Mouse (Mus musculus) lung, adult 18-20 months (tissue): ENCODE measurements around the gene Upp2.

Experiments
- DNase-seq, 2 experiments: peaks; one replicate each; pipeline ENCODE4 v3.0.0; 2022; ENCODE audit warnings: mixed read lengths in 2 of 2

Upp2 gene

DNA sequence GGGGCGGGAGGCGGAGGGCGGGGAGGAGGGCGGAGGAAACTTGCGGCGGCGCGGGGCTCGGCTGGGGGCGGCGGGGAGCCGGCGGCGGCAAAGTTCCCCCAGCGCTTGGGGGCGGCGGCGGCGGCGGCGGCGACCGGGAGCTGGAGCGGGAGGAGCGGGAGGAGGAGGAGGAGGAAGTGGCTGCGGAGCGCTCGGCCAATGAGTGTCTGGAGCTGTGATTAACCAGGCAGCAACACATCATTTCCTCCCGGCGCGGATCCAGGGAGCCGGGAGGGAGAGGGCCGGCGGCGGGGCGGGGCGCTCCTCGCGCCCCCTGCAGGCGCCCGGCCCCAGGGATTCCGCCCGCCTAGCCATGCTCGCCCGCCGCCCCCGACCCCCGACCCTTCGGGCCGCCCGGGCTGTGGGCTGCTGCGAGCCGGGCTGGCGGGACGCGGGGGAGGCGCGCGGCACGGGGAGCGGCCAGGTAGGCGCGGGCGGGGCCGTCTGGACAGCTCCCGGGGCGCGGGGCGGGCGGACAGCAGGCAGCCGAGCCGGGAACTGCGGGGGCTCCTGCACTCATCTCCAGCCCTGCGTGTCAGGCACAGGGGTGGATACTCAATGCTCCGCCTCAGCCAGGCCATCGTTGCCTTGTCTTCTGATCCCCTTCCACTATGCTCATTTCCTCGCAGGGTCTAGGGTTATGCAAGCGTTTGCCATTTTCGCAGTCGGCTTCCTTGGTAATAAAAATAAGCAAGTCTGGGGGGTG lies at the start of gene Upp2, which contains the start of gene Acvr1:
Upp2 (plus strand) TSS at position 233 of the 745 bp plus-strand sequence.
Acvr1 (minus strand) TSS at position 92 of the 745 bp plus-strand sequence.
- peak; percentile 92 to 93 for DNase-seq

DNA sequence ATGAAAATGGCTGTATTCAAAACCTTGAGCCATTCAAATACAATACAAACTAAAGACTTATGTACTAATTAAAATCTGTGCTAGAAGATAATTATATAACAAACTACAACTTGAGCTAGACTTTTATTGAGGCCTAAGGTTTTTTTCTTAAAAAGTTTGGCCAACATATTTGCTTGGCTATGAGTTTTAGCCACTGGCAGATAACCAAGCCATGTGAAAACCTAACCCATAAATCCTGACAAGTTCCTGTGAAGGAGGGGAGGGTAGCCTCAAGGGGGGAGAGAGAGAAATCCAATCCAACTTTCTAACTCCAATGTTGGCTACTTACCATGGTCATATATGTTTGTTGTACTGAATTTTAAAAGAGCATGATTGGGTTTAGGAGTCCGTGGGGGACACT lies 48.6 kb upstream of the Upp2 start:
- DNase-seq, result no peak

DNA sequence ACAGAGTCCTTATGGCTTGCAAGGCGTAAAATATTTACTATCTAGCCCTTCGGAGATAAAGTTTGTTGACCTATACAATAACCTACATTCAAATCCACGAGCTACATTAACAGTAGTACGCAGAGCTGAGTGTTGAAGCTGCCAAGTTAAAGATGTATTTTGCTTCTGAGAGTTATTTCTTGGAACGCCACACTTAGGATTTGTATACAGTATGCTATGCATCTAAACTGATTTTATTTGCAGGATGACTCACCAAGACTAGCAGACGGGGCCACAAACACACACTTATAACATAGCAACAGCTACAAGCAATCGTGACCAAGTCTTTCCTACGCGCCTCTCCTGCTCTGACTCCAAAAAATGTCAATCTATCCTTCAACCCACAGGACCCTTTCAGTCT lies 46.4 kb upstream of the Upp2 start:
- DNase-seq, result no peak

DNA sequence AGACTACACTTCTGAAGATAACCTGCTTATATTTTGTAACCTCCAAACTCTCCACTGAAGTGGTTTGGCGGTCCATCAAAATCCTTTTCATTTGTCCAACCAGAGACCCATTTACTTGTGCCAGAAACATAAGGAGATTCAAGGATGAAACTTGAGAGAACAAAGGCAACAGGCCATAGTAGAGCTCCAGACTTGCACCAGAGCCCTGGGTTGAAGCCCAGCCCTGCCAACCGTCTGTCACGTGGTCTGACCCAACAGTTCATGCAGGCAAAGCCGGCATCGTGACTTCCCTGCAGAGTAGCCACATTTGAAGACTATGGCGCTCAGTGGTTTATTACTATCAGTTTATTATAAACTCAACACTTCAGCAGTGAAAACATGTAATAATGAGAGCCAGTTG lies 45.5 kb upstream of the Upp2 start:
- DNase-seq, result peak in 1 of 2 experiments; percentile 38

- no peak for DNase-seq
Measured at GRCm38 (mm10) chr2:58523097-58523496, 44.0 kb upstream of the Upp2 start.

- no peak for DNase-seq
Measured at GRCm38 (mm10) chr2:58523894-58524293, 43.2 kb upstream of the Upp2 start.

GRCm38 (mm10) chr2:58524356-58524755 lies 42.7 kb upstream of the Upp2 start:
- no peak for DNase-seq

DNA sequence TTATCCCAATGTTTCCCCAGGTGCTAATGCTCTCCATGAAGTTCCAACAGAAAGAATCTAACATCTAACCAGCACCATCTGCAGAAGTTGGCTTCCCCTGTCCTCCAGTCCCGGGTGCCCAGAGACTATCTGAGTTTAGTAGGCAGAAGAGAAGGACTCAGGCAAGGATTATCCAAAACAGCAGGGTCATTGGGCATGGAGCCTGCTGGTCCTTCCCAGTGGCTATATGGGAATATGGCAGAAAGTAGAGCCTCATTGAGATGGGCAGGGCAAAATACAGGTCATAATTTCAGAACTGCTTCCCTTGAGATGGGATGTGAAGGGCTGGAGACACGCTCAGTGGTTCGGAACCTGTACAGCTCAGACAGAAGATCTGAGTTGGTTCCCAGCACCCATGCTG lies 39.3 kb upstream of the Upp2 start:
- no peak for DNase-seq

DNA sequence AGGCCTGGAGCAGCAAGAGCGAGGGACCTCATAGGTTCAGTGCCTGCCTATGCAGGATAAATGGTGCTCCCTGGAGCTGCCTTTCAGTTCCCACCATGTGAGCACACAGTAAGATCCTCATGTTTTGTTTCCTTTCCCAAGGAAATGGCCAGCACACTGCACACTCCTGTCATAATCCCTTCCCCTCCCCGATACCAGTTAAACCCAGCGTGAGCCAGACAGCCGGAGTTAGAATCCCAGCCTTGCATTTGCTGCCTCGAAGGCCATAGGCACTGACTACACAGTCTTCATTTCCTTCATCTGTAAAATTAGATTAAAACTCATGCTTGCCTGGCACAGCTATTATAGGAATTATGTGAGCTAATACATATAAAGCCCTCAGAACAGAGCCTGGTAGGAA lies 37.7 kb upstream of the Upp2 start:
- no peak for DNase-seq

DNA sequence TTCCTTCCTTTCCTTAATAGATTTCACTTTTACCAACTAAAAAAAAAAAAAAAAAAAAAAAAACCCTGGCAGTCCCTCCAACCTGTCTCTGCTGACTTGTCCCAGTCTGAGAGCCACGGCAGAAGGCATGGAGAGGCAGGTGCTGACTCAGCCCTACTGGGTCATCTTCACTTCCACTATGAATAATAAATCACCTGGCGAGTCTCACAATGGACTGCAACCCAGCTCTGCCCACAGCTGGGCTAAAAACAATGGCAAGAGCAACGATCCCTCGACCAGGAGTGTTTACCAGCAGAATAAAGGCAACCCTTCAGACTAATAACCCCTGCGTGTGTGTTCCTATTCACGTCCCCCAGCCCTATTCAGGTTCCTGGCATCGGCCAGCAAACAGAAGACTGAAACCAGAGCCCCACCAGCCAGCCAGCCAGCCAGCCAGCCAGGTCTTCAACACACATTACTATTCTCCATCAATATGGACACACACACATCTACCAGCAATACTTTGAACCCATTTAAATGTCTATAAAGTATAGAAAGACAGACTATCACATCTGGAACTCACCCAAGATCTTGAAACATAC lies 37.1 kb upstream of the Upp2 start:
- no peak for DNase-seq

- DNase-seq, result no peak
Measured at GRCm38 (mm10) chr2:58530521-58530920, 36.6 kb upstream of the Upp2 start.

DNA sequence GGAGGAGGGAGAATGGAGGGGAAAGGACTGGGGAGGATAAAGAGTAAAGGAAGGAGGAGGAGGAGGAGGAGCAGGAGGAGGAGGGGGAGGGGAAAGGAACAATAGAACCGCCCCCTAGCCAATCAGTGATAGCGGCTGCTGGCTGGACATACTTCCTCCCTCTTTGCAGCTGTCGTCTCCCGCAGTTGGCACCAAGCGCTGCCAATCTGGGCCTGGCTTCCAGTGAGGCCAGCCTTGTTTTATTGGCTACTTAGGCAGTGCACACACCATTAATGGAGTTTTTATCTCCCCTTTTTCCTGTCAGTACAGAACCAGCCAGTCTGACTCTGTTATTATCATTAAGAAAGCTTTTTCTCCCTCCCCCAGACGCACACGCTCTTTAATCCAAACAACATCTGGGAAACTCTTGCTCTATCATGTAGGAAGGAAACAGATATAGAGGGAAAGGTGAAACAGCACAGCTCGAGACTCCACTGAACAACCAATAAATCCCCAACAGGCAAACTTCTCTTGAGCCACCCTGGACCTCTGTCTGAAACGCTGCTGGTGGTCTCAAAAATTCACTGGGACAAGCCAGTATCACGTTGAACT lies 34.7 kb upstream of the Upp2 start:
- DNase-seq, result peak; percentile 83 to 88

- no peak for DNase-seq
Measured at GRCm38 (mm10) chr2:58533521-58534001, 33.5 kb upstream of the Upp2 start.

DNA sequence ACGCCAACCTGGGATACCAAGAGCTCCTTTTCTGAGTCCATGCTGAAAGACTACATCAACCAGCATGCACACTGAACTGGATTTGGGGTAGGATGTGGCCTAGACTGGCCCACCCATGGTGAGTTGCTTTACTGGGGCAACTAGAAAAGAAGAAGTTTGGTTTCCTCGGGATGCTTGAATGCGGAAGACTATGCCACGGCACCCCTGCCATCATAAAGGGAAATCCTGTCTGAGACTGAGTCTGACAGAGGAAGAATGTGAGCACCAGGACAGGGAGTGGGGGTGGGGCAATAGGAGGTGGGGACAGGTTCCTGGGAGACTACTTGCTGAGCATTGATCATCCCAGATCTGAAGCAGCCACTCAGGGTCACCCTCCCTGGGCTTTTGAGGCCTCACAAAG lies 32.7 kb upstream of the Upp2 start:
- DNase-seq, result no peak

- DNase-seq, result no peak
Measured at GRCm38 (mm10) chr2:58535233-58535632, 31.9 kb upstream of the Upp2 start.

DNA sequence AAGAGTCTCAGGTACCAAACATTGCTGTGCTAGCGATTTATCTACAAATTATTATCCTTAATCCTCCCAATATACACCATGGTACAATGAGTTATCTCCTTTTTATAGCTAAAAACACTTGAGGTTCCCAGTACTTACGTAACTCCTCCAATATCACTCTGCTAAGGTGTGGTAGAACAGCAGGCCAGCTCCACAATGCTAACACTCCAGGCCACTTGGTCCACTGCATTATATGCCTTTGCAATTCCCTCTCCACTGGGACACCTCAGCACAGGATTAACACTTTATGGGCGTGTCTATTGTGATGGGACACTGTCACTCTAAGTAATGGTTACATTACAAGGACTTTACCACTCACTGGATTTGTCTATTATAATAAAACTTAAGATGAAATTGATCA lies 30.3 kb upstream of the Upp2 start:
- DNase-seq, result peak; percentile 60 to 73

- no peak for DNase-seq
Measured at GRCm38 (mm10) chr2:58538196-58538595, 28.9 kb upstream of the Upp2 start.

- no peak for DNase-seq
Measured at GRCm38 (mm10) chr2:58543252-58543651, 23.8 kb upstream of the Upp2 start.

GRCm38 (mm10) chr2:58544368-58544767 lies 22.7 kb upstream of the Upp2 start:
- DNase-seq, result no peak

DNA sequence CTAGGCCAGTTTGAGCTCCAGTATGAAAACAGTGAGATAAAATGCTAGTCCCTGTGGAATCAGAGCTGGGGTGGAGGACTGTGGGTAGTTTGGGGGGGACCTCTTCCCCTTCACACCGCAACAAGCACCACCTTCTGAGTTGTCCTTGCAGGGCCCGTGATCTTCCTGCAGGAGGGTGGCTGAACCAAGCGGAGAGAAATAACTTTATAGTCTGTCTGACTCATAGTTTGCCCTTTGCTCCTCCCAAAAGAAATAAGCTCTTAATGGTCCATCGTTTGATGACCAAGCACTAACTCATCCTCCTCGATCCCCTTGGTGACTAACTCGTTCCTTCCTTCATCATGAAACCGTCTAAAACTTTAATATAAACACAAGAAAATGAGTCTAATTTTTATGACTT lies 20.8 kb upstream of the Upp2 start:
- no peak for DNase-seq

- DNase-seq, result no peak
Measured at GRCm38 (mm10) chr2:58548943-58549342, 18.2 kb upstream of the Upp2 start.

- DNase-seq, result no peak
Measured at GRCm38 (mm10) chr2:58549960-58550359, 17.1 kb upstream of the Upp2 start.

DNA sequence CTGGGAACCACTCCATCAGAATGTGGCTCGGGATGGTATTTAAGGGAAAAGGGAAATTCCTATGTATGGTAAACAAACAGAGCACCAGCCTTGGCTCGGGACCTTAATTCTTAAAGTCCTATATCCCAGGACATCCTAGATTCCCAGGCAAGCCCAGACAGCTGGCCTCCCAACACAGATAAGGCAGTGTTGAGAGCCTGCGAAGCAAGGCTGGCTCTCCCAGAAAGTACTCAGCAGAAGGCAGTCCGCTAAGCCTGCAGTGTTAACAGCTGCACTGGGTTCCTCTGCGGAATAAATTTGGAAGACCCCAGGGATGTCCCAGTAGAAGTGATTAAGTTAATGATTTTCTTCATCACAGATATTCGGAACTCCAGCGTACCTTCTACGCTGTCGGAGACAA lies 16.6 kb upstream of the Upp2 start:
- no peak for DNase-seq

GRCm38 (mm10) chr2:58551866-58552265 lies 15.2 kb upstream of the Upp2 start:
- DNase-seq, result no peak
